Mouse (Mus musculus) embryonic fibroblast, embryonic 13.5 days (primary cell): ENCODE data around the gene Cfap157.

ENCODE experiments used
- CTCF ChIP-seq: IDR thresholded peaks from 2 replicates; pipeline ENCODE4 v1.5.1; 2011; ENCODE audit warnings: mild to moderate bottlenecking, control low read depth, low read length, moderate library complexity, borderline replicate concordance; ENCODE audit not compliant: insufficient read depth
- POLR2A ChIP-seq: IDR thresholded peaks from 2 replicates; pipeline ENCODE4 v1.6.1; 2011; ENCODE audit warnings: low read depth, mild to moderate bottlenecking, control low read depth, low read length, moderate library complexity

- TF ChIP-seq CTCF = no peak
- no peak for TF ChIP-seq POLR2A
These were observed 11.7 kb upstream of the Cfap157 start for GRCm38 (mm10) chr2:32795748-32796418.
